Mouse (Mus musculus): ENCODE data around the gene Rufy3.

Rufy3 gene

DNA sequence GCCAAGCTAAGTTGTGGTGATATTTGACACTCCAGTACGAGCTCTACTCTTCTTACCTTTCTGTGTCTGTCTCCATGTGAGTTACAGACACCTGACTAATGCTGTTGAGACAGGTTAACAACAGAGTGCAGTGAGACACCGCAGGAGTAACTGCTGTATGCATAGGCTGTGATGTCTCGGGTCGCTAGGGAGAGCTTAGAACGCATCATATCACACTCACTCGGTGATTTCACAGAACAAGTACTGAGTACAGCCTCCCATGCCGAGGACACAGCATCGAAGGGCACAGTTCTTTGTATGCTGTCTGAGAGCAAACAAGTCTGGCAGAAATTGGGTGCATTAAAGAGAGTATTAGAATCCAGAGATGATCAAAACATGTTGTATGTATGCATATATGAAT, 65.1 kb downstream of the Rufy3 start:
- DNase-seq, result no peak

- DNase-seq, result no peak
Measured at GRCm38 (mm10) chr5:88630883-88631282, 66.0 kb downstream of the Rufy3 start.

- DNase-seq, result no peak
Measured at GRCm38 (mm10) chr5:88631545-88631944, 66.7 kb downstream of the Rufy3 start.

- DNase-seq, result no peak
Measured at GRCm38 (mm10) chr5:88632463-88632862, 67.6 kb downstream of the Rufy3 start.

- no peak for DNase-seq
Measured at GRCm38 (mm10) chr5:88634076-88634475, 69.2 kb downstream of the Rufy3 start.

GRCm38 (mm10) chr5:88642786-88643185, 77.9 kb downstream of the Rufy3 start:
- DNase-seq, result no peak

DNA sequence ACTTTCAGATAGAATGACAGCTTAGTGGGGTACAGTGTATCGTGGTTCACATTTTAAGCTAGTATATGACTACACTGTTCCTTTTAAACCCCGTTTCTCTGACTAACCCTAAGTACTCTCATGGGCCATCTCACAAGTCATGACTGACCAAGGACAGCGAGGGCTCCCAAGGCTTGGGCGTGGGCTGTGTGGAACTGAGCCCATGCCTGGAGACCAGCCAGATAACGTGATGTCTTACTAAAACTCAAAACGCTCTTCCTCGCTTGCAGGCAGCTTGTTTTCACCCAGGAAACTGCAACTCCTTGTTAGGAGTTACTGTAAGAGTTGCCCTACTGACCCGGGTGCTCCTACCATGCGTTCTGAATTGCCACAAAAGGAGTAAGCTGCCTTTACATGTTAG, 78.7 kb downstream of the Rufy3 start:
- no peak for DNase-seq

- DNase-seq, result no peak
Measured at GRCm38 (mm10) chr5:88644901-88645300, 80.1 kb downstream of the Rufy3 start.

GRCm38 (mm10) chr5:88645405-88645804, 80.6 kb downstream of the Rufy3 start:
- DNase-seq, result no peak

GRCm38 (mm10) chr5:88649250-88650173, 84.7 kb downstream of the Rufy3 start:
- no peak for DNase-seq

GRCm38 (mm10) chr5:88652589-88652988, 87.7 kb downstream of the Rufy3 start:
- no peak for DNase-seq

DNA sequence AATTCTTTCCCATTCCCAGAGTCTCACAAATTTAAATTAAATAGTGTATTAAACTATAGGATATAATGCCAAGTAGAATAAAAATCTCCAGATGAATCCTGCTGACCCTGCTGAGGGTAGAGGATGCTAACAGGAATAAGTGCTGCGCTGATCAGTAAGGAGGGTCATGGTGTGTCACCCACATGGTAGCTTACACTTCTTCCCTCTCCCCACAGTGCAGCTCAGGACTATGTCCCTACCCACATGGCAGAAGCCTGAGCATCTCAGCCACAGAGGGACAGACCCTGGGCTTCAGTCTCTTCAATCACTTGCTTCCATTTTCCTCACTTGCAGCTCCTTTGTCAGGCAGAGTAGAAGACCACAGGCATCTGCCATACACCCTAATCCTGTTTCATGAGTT, 93.0 kb downstream of the Rufy3 start:
- no peak for DNase-seq

- DNase-seq, result no peak
Measured at GRCm38 (mm10) chr5:88663151-88663550, 98.3 kb downstream of the Rufy3 start.

GRCm38 (mm10) chr5:88663875-88664274, 99.0 kb downstream of the Rufy3 start:
- DNase-seq, result no peak

- no peak for DNase-seq
Measured at GRCm38 (mm10) chr5:88674703-88675442, 110.0 kb downstream of the Rufy3 start.

DNA sequence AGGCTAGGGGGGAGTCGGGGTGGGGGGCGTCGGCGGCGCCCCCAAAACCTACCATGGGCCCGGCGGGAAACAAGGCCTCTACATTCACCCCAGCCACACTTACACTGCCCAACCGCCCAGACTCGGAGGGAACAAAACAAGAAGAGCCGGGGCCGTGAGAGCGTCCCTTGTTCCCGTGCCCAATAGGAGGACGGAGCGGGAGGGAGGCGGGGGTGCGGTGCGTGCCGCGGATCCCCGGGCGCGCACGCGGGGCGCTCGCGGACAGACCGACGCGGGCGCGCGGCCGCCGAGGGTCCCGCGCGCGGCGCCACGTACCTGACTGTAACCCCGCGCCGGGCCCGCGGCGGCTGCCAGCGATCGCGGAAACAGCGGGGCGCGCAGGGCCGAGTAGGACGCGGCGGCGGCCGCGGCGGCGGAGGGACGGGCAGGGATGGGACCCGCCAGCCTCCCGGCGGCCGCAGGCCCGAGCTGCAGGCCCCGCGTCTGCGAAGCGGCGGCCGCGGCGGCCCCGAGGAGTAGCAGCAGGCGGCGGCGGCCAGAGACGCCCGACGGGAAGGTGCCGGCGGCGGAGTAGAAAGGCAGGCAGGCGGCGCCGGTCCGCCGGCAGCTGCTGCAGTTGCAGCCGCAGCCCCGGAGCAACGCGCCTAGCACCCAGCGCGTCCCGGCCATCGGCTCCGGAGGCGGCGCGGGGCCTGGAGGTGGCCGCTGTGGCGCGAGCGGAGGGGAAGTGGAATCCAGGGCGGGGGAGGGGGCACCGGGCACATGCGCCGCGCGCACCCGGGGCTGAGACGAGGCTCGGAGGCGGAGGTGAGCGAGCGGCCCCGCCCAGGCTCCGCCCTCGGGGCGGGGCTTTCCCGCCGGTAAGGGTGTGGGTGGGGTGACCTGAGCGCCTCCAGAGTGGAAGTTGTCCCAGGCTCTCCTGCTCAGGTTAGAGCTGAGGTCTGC, 110.9 kb downstream of the Rufy3 start, which contains the start of gene Grsf1:
Grsf1 (minus strand) TSS at position 729 of the 945 bp plus-strand sequence.
- DNase-seq, result peak; percentile 90

DNA sequence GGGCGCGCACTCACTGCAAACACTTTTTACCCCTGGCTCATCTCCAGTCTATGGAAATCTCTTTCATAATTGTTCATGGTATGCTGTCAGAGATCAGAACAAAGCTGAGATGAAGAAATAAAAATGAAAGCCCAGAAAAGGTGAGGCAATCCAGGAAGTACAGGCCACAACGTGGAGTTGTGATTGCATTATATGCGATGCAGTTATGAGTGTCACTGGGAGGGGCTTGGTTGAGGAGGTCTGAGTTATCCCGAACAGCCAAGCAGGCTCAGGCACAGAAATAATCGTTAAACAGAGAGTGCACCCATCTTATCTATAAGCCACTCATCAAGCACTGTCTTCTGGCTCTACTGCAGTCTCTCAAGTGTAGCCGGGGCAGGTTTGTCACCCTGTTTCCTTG, 114.1 kb downstream of the Rufy3 start:
- no peak for DNase-seq

GRCm38 (mm10) chr5:88679341-88679740, 114.5 kb downstream of the Rufy3 start:
- no peak for DNase-seq

DNA sequence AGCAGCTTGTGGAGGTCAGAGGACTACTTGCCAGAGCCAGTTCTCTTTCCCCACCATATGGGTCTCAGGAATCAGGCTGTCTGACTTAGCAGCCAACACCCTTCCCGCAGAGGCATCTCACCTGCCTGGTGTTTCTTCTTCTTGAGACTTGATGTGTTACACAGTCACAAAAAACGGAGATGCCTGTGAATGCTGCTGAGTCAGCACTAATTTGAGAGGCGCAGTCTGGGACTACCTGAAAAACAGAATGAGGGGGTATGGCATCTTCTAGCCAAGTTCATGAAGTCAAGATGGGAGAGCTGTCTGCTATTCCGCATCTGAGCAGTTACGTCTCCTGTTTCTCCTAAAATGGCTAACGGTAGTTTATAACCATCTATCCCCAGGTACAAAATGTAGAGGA, 115.7 kb downstream of the Rufy3 start:
- DNase-seq, result no peak

GRCm38 (mm10) chr5:88683706-88684105, 118.9 kb downstream of the Rufy3 start:
- DNase-seq, result no peak

GRCm38 (mm10) chr5:88684226-88684625, 119.4 kb downstream of the Rufy3 start:
- no peak for DNase-seq

- no peak for DNase-seq
Measured at GRCm38 (mm10) chr5:88685306-88685705, 120.5 kb downstream of the Rufy3 start.

Data from right cerebral cortex, postnatal 4 days (tissue).